Mouse (Mus musculus) midbrain, embryonic 12.5 days (tissue): ENCODE measurements around the gene Spred3. TPM values are rescaled to one million over a fixed set of nuclear protein-coding genes. Genes with fewer than 3 reads are reported as not detected.

Experiments
- ATAC-seq: fragments of 200-750 bp; cut with Nextera tagmentation; 2 replicates; pipeline ENCODE4 v1.8.0; 2017; ENCODE audit warnings: low read depth, moderate TSS enrichment, moderate library complexity; ENCODE audit not compliant: low FRiP score
- H3K27ac ChIP-seq: fragments of 300-500 bp; sonication (generic); replicated peaks from 2 replicates; pipeline ENCODE4 v1.5.1; 2016; ENCODE audit warnings: mild to moderate bottlenecking
- H3K27me3 ChIP-seq: fragments of 300-500 bp; sonication (generic); 2 replicates; pipeline ENCODE4 v1.6.1; 2016; ENCODE audit warnings: mild to moderate bottlenecking
- H3K36me3 ChIP-seq: fragments of 300-500 bp; sonication (generic); 2 replicates; pipeline ENCODE4 v1.6.1; 2016
- H3K4me1 ChIP-seq: fragments of 300-500 bp; sonication (generic); 2 replicates; pipeline ENCODE4 v1.6.1; 2016
- H3K4me2 ChIP-seq: fragments of 300-500 bp; sonication (generic); replicated peaks from 2 replicates; pipeline ENCODE4 v1.6.1; 2016; ENCODE audit warnings: mild to moderate bottlenecking, moderate library complexity
- H3K4me3 ChIP-seq: fragments of 300-500 bp; sonication (generic); 2 replicates; pipeline ENCODE4 v1.5.1; 2016; ENCODE audit warnings: mild to moderate bottlenecking
- H3K9ac ChIP-seq: fragments of 300-500 bp; sonication (generic); replicated peaks from 2 replicates; pipeline ENCODE4 v1.6.1; 2016; ENCODE audit warnings: mild to moderate bottlenecking, moderate library complexity
- H3K9me3 ChIP-seq: fragments of 300-500 bp; sonication (generic); 2 replicates; pipeline ENCODE4 v1.6.1; 2016; ENCODE audit warnings: mild to moderate bottlenecking
- WGBS: fragments of 180-500 bp; shearing (Covaris S2); methylation state at CpG from one replicate; pipeline ENCODE4 v1.1.7; 2016; 5-methylcytosine and 5-hydroxymethylcytosine counted together
- polyA plus RNA-seq: library from polyadenylated mRNA; unstranded; fragments of >200 nt; fragmentation: Nextera tagmentation; extraction: Ambion mirVana; gene quantifications from 2 replicates; pipeline ENCODE4 v1.2.1, GENCODE M21; 2016

The Spred3 gene
- polyA plus RNA-seq, 1 experiment from 2014 or later, result 6.8 TPM

DNA sequence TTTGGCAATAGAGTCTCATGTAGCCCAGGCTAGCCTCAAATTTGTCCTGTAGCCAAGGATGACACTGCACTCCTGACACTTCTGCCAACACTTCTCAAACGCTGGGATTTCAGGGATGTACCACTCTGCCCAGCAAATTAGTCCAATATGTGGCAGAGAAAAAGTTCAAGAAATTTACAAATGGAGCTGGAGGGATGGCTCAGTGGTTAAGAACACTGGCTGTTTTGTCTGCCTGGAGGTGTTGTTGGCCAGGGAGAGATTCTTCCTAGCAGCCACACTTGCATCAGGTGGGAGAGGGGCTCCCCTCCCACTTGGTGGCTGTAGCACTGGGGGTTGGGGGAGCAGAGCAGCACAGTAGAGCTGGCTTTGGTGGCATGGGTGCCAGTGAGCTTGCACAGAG lies 50.7 kb downstream of the Spred3 start:
- no peaks in the 10 kb centered on the region for H3K9me3 ChIP-seq
- H3K9ac ChIP-seq, result no peak overlapping the region
- H3K4me1 ChIP-seq, result peaks cover under 1% of the 10 kb centered on the region; the same call in 1 of the 2 replicates
- WGBS, result 79% methylated on average over 1 of the region's 1 CpGs
- ATAC-seq, result no peak
- no peak overlapping the region for H3K4me2 ChIP-seq
- H3K36me3 ChIP-seq, result no peaks in the 10 kb centered on the region
- H3K4me3 ChIP-seq, result no peak overlapping the region
- peaks cover 14% of the 10 kb centered on the region for H3K27me3 ChIP-seq
- no peak overlapping the region for H3K27ac ChIP-seq

DNA sequence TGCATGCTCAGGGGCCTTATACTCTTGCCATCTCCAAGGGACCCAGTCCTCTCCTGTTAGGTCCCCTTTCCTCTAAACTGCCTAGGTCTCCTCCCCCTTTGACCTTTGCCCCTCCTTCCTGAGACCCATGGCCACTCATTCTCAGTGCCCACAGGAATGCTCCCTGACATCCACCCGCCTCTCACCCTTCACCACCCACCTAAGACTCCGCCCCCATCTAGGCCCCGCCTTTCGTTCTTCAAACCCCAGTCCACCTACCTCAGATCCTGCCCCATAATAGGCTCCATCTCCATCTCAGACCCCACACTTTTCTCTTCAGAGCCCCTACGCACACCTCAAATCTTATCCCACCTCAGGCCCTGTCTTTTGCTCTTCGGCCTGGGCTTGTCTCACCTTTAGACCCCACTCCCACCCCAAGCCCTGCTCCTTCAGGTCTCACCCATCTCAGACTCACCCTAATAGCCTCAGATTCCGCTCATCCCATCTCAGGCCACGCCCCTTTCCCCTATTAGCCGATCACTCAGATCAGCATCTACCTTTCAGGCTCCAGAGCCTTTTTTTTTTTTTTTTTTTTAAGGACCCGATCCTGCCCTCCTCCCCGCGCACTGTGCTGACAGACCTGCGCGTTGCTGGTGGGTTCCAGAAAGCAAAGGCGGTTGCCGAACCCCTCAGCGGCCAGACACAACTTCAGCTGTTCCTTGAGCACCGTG lies 51.9 kb downstream of the Spred3 start:
- H3K9ac ChIP-seq, result no peak overlapping the region
- no peaks in the 10 kb centered on the region for H3K36me3 ChIP-seq
- ATAC-seq, result no peak
- H3K4me2 ChIP-seq, result no peak overlapping the region; the same call in 1 of the 2 replicates
- no peak overlapping the region for H3K4me3 ChIP-seq
- 12% methylated on average over 18 of the region's 18 CpGs for WGBS
- H3K9me3 ChIP-seq, result no peaks in the 10 kb centered on the region
- H3K4me1 ChIP-seq, result no peaks in the 10 kb centered on the region
- no peak overlapping the region for H3K27ac ChIP-seq
- H3K27me3 ChIP-seq, result 0 out of 2 replicates have a peak, but pooled peaks cover 3% of the 10 kb centered on the region

DNA sequence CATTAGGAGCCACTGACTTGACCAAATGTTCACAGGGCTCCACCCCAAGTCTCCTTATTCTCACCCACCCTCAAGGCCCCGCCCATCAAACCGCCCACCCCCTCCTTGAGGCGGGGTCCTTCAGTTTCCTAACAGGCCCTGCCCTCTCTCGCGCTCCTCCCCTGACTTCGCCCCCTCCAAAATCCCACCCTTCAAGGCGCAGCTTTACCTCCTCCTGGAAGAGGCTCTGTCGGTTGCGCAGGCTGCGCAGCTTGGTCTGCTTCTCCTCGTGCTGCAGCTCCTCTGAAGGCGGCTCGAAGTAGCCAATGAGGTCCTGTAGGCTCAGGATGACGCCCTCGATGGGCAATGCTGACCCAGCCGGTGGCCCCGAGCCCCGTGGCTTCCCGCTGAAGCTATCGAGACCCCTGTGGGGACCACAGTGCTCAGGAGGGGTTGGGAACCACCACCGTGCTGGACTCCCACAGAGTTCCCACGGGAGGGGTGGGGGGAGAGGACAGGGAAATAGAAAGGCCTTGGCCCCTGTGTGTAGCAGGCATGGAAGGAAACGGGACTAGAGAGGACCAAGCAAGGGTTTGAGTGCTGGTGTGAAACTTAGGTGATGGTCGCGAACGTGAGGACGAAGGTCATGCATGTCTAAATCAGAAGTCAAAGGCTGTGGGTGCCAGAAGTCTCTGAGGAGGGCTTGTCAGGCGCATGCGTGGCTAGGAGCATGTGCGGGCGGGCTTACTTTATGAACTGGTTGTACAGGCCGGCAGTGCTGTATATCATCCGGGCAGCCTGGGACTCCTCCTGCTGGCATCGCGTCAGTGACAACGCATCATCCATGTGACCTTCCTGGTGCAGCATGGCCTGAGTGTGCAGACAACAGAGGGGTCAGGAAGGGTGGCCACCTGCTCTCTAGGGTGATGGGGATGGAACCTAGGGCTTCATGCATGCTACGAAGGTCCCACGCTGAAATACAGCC lies 60.9 kb downstream of the Spred3 start:
- ATAC-seq, result no peak
- Histone ChIP-seq H3K4me3 (0 out of 2 replicates have a peak overlapping the region, but pooled peaks have one; percentile 12), H3K27ac (no peak overlapping the region), H3K27me3 (peaks cover 15% of the 10 kb centered on the region), H3K36me3 (no peaks in the 10 kb centered on the region), H3K4me2 (peak overlapping the region; percentile 43), H3K9me3 (no peaks in the 10 kb centered on the region), H3K4me1 (peaks cover 8% of the 10 kb centered on the region), H3K9ac (0 out of 2 replicates have a peak overlapping the region, but pooled peaks have one; percentile 44)
- 28% methylated on average over 38 of the region's 38 CpGs for WGBS

Other genes starting within 250 kb of the Spred3 start
- gene Actn4, start 208.1 kb downstream of the Spred3 start, polyA plus RNA-seq, result 162 and 175 TPM in 2 replicates
- 324 and 335 TPM in 2 replicates for gene Eif3k, start 188.5 kb downstream of the Spred3 start, polyA plus RNA-seq
- gene Map4k1, start 188.4 kb downstream of the Spred3 start, polyA plus RNA-seq, result 5.4 and 6.2 TPM in 2 replicates
- 2.8 TPM in 2 replicates for gene Ryr1, start 45.2 kb downstream of the Spred3 start, polyA plus RNA-seq
- 0.63 and 0.71 TPM in 2 replicates for gene Rasgrp4, start 35.6 kb downstream of the Spred3 start, polyA plus RNA-seq
- 17.4 and 20.4 TPM in 2 replicates for gene Fam98c, start 14.2 kb downstream of the Spred3 start, polyA plus RNA-seq
- gene Ggn, start 201 bp downstream of the Spred3 start, polyA plus RNA-seq, result 0.78 and 0.85 TPM in 2 replicates
- gene Psmd8, start 10.3 kb upstream of the Spred3 start, polyA plus RNA-seq, result 291 and 305 TPM in 2 replicates
- gene Catsperg1, start 43.6 kb upstream of the Spred3 start, polyA plus RNA-seq, result 0.82 and 0.96 TPM in 2 replicates
- 0.54 and 0.65 TPM in 2 replicates for gene Kcnk6, start 62.1 kb upstream of the Spred3 start, polyA plus RNA-seq
- gene Yif1b, start 67.9 kb upstream of the Spred3 start, polyA plus RNA-seq, result 72.5 and 83.2 TPM in 2 replicates
- 2.1 and 2.9 TPM in 2 replicates for gene 2200002D01Rik, start 78.1 kb upstream of the Spred3 start, polyA plus RNA-seq
- 23.8 and 25.7 TPM in 2 replicates for gene Spint2, start 111.5 kb upstream of the Spred3 start, polyA plus RNA-seq
- gene Ppp1r14a, start 118.9 kb upstream of the Spred3 start, polyA plus RNA-seq, result 19.2 and 20.0 TPM in 2 replicates
- gene Dpf1, start 133.5 kb upstream of the Spred3 start, polyA plus RNA-seq, result 115 and 119 TPM in 2 replicates